Mouse (Mus musculus): ENCODE data around the gene Pla2g4b. TPM values are rescaled to one million over a fixed set of nuclear protein-coding genes. Genes with fewer than 3 reads are reported as not detected.

The Pla2g4b gene
- total and polyA plus RNA-seq, 2 experiments from 2014 or later = 0.20 TPM; not detected in 1

GRCm38 (mm10) chr2:120074096-120074495 lies 40.9 kb downstream of the Pla2g4b start:
- 69% methylated on average over 4 of the region's 4 CpGs for WGBS
- TF ChIP-seq CTCF (IDR thresholded peaks at IDR 0.05; ENCODE audit: low read depth) (no peak), EP300 (IDR thresholded peaks at IDR 0.05; ENCODE audit: low read depth) (no peak)
- ATAC-seq (ENCODE audit: insufficient read depth, low read depth) = no peak

GRCm38 (mm10) chr2:120076076-120076705 lies 43.0 kb downstream of the Pla2g4b start:
- H3K4me2 ChIP-seq (ENCODE audit: low read depth, low read length) = peak overlapping the region; percentile 62
- no peaks in the 10 kb centered on the region for H3K36me3 ChIP-seq (replicated peaks; ENCODE audit: control insufficient read depth, insufficient read depth, low read length)
- H3K9ac ChIP-seq (replicated peaks; ENCODE audit: low read depth, low read length) = no peak overlapping the region
- ATAC-seq (ENCODE audit: insufficient read depth, low read depth) (peak; percentile 79), DNase-seq (ENCODE audit: low spot score) (peak; percentile 44)
- H3K4me1 ChIP-seq (ENCODE audit: control insufficient read depth, insufficient read depth) = no peaks in the 10 kb centered on the region
- H3K27ac ChIP-seq (ENCODE audit: low read depth) = no peak overlapping the region
- peak overlapping the region; percentile 32 for H3K4me3 ChIP-seq (ENCODE audit: low read depth, low read length)
- WGBS = 3% methylated on average over 36 of the region's 36 CpGs
- H3K9me3 ChIP-seq (replicated peaks; ENCODE audit: control insufficient read depth, low read length) = no peaks in the 10 kb centered on the region
- H3K27me3 ChIP-seq (ENCODE audit: control insufficient read depth, insufficient read depth, low read length) = peaks cover 17% of the 10 kb centered on the region
- TF ChIP-seq EP300 (IDR thresholded peaks at IDR 0.05; ENCODE audit: low read depth) (no peak), CTCF (IDR thresholded peaks at IDR 0.05; ENCODE audit: low read depth) (peak; percentile 64)

More at GRCm38 (mm10) chr2:120074096-120074495, 40.9 kb downstream of the Pla2g4b start:
- Histone ChIP-seq H3K27me3 (ENCODE audit: control insufficient read depth, insufficient read depth, low read length) (peaks cover 17% of the 10 kb centered on the region), H3K4me1 (ENCODE audit: control insufficient read depth, insufficient read depth) (no peaks in the 10 kb centered on the region), H3K4me3 (ENCODE audit: low read depth, low read length) (no peak overlapping the region), H3K9ac (replicated peaks; ENCODE audit: low read depth, low read length) (no peak overlapping the region), H3K4me2 (ENCODE audit: low read depth, low read length) (no peak overlapping the region), H3K9me3 (replicated peaks; ENCODE audit: control insufficient read depth, low read length) (no peaks in the 10 kb centered on the region), H3K27ac (ENCODE audit: low read depth) (no peak overlapping the region), H3K36me3 (replicated peaks; ENCODE audit: control insufficient read depth, insufficient read depth, low read length) (no peaks in the 10 kb centered on the region)
- DNase-seq (ENCODE audit: low spot score) = no peak

- no peak for DNase-seq (ENCODE audit: low spot score)
- 69% methylated on average over 2 of the region's 2 CpGs for WGBS
- H3K9me3 ChIP-seq (replicated peaks; ENCODE audit: control insufficient read depth, low read length) = no peaks in the 10 kb centered on the region
- no peak overlapping the region for H3K4me3 ChIP-seq (ENCODE audit: low read depth, low read length)
- H3K27ac ChIP-seq (ENCODE audit: low read depth) = no peak overlapping the region
- H3K36me3 ChIP-seq (replicated peaks; ENCODE audit: control insufficient read depth, insufficient read depth, low read length) = no peaks in the 10 kb centered on the region
- H3K4me2 ChIP-seq (ENCODE audit: low read depth, low read length) = no peak overlapping the region
- TF ChIP-seq CTCF (IDR thresholded peaks at IDR 0.05; ENCODE audit: low read depth) = no peak
- TF ChIP-seq EP300 (IDR thresholded peaks at IDR 0.05; ENCODE audit: low read depth) = no peak
- H3K4me1 ChIP-seq (ENCODE audit: control insufficient read depth, insufficient read depth) = no peaks in the 10 kb centered on the region
- no peak overlapping the region for H3K9ac ChIP-seq (replicated peaks; ENCODE audit: low read depth, low read length)
- peaks cover under 1% of the 10 kb centered on the region for H3K27me3 ChIP-seq (ENCODE audit: control insufficient read depth, insufficient read depth, low read length)
- ATAC-seq (ENCODE audit: insufficient read depth, low read depth) = no peak
Measured at GRCm38 (mm10) chr2:120082416-120082815, 49.2 kb downstream of the Pla2g4b start.

- DNase-seq (ENCODE audit: low spot score) = peak; percentile 58
- peak; percentile 79 for ATAC-seq (ENCODE audit: insufficient read depth, low read depth)
- H3K9ac ChIP-seq (replicated peaks; ENCODE audit: low read depth, low read length) = no peak overlapping the region
- 0 out of 2 replicates have a peak overlapping the region, but pooled peaks have one; percentile 2 for H3K27ac ChIP-seq (ENCODE audit: low read depth)
- peaks cover 15% of the 10 kb centered on the region for H3K36me3 ChIP-seq (replicated peaks; ENCODE audit: control insufficient read depth, insufficient read depth, low read length)
- H3K9me3 ChIP-seq (replicated peaks; ENCODE audit: control insufficient read depth, low read length) = no peaks in the 10 kb centered on the region
- no peak overlapping the region for H3K4me2 ChIP-seq (ENCODE audit: low read depth, low read length)
- H3K27me3 ChIP-seq (ENCODE audit: control insufficient read depth, insufficient read depth, low read length) = no peaks in the 10 kb centered on the region
- 38% methylated on average over 14 of the region's 14 CpGs for WGBS
- no peak for TF ChIP-seq EP300 (IDR thresholded peaks at IDR 0.05; ENCODE audit: low read depth)
- TF ChIP-seq CTCF (IDR thresholded peaks at IDR 0.05; ENCODE audit: low read depth) = peak; percentile 73
- no peaks in the 10 kb centered on the region for H3K4me1 ChIP-seq (ENCODE audit: control insufficient read depth, insufficient read depth)
- no peak overlapping the region for H3K4me3 ChIP-seq (ENCODE audit: low read depth, low read length)
Measured at GRCm38 (mm10) chr2:120084593-120085361, 51.6 kb downstream of the Pla2g4b start.

- H3K4me1 ChIP-seq (ENCODE audit: control insufficient read depth, insufficient read depth) = 0 out of 2 replicates have a peak, but pooled peaks cover 2% of the 10 kb centered on the region
- H3K4me3 ChIP-seq (ENCODE audit: low read depth, low read length) = no peak overlapping the region
- TF ChIP-seq EP300 (IDR thresholded peaks at IDR 0.05; ENCODE audit: low read depth) = no peak
- TF ChIP-seq CTCF (IDR thresholded peaks at IDR 0.05; ENCODE audit: low read depth) = no peak
- H3K9ac ChIP-seq (replicated peaks; ENCODE audit: low read depth, low read length) = no peak overlapping the region
- H3K9me3 ChIP-seq (replicated peaks; ENCODE audit: control insufficient read depth, low read length) = no peaks in the 10 kb centered on the region
- no peak for ATAC-seq (ENCODE audit: insufficient read depth, low read depth)
- no peak overlapping the region for H3K27ac ChIP-seq (ENCODE audit: low read depth)
- no peaks in the 10 kb centered on the region for H3K27me3 ChIP-seq (ENCODE audit: control insufficient read depth, insufficient read depth, low read length)
- no peak overlapping the region for H3K4me2 ChIP-seq (ENCODE audit: low read depth, low read length)
- 83% methylated on average over 3 of the region's 3 CpGs for WGBS
- no peak for DNase-seq (ENCODE audit: low spot score)
- peaks cover 28% of the 10 kb centered on the region for H3K36me3 ChIP-seq (replicated peaks; ENCODE audit: control insufficient read depth, insufficient read depth, low read length)
Measured at GRCm38 (mm10) chr2:120086038-120086437, 52.8 kb downstream of the Pla2g4b start.
